Mouse (Mus musculus) C2C12 (cell line): ENCODE results near the gene Megf6. TPM values are rescaled to one million over a fixed set of nuclear protein-coding genes. Genes with fewer than 3 reads are reported as not detected.
A peak's percentile ranks its signal among the peaks of the same experiment; 100 is the strongest.

Source experiments
- H3K27me3 ChIP-seq: one replicate; pipeline ENCODE4 v1.6.1; 2011; ENCODE audit not compliant: control insufficient read depth, insufficient read depth, insufficient read length
- H3K36me3 ChIP-seq: one replicate; pipeline ENCODE4 v1.6.1; 2011; ENCODE audit not compliant: control insufficient read depth, insufficient read depth
- H3K4me3 ChIP-seq: one replicate; pipeline ENCODE4 v1.5.1; 2011; ENCODE audit warnings: mild to moderate bottlenecking, control low read depth; ENCODE audit not compliant: poor library complexity, insufficient read depth, severe bottlenecking
- H3K79me2 ChIP-seq: one replicate; pipeline ENCODE4 v1.6.1; 2011; ENCODE audit not compliant: control insufficient read depth, insufficient read depth
- H3K79me3 ChIP-seq: one replicate; pipeline ENCODE4 v1.6.1; 2011; ENCODE audit warnings: low read depth, control low read depth
- H3ac ChIP-seq: one replicate; pipeline ENCODE3; 2011; ENCODE audit warnings: low read depth; ENCODE audit not compliant: control insufficient read depth, insufficient read length
- CEBPB ChIP-seq: IDR thresholded peaks from one replicate; pipeline ENCODE4 v1.6.1; 2011; ENCODE audit warnings: low read depth, mild to moderate bottlenecking, control low read depth, moderate library complexity
- CTCF ChIP-seq: IDR thresholded peaks from one replicate; pipeline ENCODE4 v1.5.1; 2011; ENCODE audit not compliant: control insufficient read depth, insufficient read depth, insufficient read length
- FOSL1 ChIP-seq: IDR thresholded peaks from one replicate; pipeline ENCODE4 v1.8.0; 2011; ENCODE audit warnings: mild to moderate bottlenecking, low read length; ENCODE audit not compliant: poor library complexity, insufficient read depth, severe bottlenecking
- MAX ChIP-seq: IDR thresholded peaks from one replicate; pipeline ENCODE4 v1.6.1; 2011; ENCODE audit warnings: mild to moderate bottlenecking, control low read depth
- MYOD1 ChIP-seq: IDR thresholded peaks from one replicate; pipeline ENCODE4 v1.6.1; 2011; ENCODE audit warnings: low read depth; ENCODE audit not compliant: control insufficient read depth, insufficient read length
- MYOG ChIP-seq: IDR thresholded peaks from one replicate; pipeline ENCODE4 v1.6.1; 2011; ENCODE audit not compliant: control insufficient read depth, insufficient read length; ENCODE audit errors: extremely low read depth
- USF1 ChIP-seq: IDR thresholded peaks from one replicate; pipeline ENCODE4 v1.6.1; 2011; ENCODE audit warnings: low read depth, mild to moderate bottlenecking, control low read depth, moderate library complexity
- polyA plus RNA-seq: library from polyadenylated mRNA; unstranded; fragments of >200 nt; fragmentation: generic; extraction: Trizol; gene quantifications from one replicate; pipeline ENCODE4 v1.2.1, GENCODE M21; 2012; ENCODE audit warnings: missing spikeins

Gene Megf6
- polyA plus RNA-seq, 1 experiment = 0.08 TPM

DNA sequence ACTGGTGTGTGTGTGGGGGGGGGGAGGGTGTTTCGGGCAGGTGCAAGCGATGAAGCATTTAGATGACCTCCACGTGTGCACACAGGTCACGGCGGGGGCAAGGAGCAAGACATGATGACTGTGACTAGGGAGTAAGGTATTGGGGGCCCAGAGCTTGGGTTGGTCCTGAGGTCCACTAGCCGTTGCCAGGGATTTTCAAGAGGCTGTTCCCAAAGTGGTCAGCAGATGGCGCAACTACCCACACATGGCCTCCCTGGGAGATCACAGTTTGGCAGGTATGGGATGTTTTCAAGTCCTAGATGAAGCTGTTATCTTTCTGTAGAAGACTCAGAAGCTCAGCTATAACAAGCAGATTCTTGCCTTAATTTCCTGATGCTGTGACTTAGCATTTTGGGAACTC, 7.2 kb upstream of the Megf6 start:
- H3K79me2 ChIP-seq = no peaks in the 10 kb centered on the region
- peaks cover 3% of the 10 kb centered on the region for H3K27me3 ChIP-seq
- H3K4me3 ChIP-seq = no peak overlapping the region
- H3K79me3 ChIP-seq = no peaks in the 10 kb centered on the region
- TF ChIP-seq CTCF = peak; percentile 68
- TF ChIP-seq FOSL1 = no peak
- no peak for TF ChIP-seq MYOG
- H3K36me3 ChIP-seq = peaks cover 5% of the 10 kb centered on the region
- no peak overlapping the region for H3ac ChIP-seq

DNA sequence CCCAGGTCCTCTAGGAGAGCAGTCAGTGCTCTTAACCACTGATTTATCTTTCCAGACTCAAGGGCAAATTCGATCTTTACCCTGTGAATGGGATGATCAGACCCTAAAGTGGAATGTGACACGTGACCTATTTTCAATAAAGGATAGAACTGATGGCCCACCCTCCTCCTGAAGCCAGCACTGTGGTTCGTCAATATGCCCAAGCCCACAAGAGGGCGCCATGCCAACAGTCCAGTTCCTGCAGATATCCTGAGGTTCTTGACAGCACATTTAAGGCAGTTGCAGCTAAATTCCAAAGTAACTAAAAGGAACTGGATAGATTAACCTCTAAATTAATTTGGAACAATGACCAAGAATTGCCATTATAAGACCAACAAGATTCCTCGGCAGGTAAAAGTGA, 3.5 kb upstream of the Megf6 start:
- no peaks in the 10 kb centered on the region for H3K36me3 ChIP-seq
- H3K27me3 ChIP-seq = peaks cover 36% of the 10 kb centered on the region
- H3ac ChIP-seq = no peak overlapping the region
- H3K79me2 ChIP-seq = no peaks in the 10 kb centered on the region
- no peak overlapping the region for H3K4me3 ChIP-seq
- TF ChIP-seq CTCF (no peak), USF1 (peak; percentile 21)
- no peaks in the 10 kb centered on the region for H3K79me3 ChIP-seq

DNA sequence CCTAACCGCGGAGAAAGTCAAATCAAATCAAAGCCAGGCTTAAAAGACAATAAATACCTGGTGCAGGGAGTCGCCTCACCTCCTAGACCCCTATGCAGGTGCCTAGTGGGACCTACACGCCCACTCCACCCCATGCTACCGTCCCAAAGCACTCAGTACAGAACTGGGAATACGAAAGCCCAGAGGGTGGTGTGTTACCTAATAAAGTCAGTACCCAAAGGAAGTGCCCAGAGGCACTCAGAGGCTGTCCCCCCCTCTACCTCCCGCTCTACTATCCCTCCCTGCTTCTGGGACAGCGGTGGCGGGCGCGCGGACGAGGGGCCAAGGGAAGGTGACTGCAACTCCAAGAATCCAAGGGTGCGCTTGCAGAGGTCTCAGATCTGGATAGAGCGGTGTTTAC, 509 bp upstream of the Megf6 start:
- peaks cover 45% of the 10 kb centered on the region for H3K27me3 ChIP-seq
- no peak overlapping the region for H3K4me3 ChIP-seq
- TF ChIP-seq CTCF (no peak), MYOD1 (no peak), MYOG (no peak), FOSL1 (no peak), CEBPB (no peak), USF1 (no peak), MAX (no peak)
- H3K79me3 ChIP-seq = no peaks in the 10 kb centered on the region
- H3ac ChIP-seq = no peak overlapping the region
- H3K79me2 ChIP-seq = no peaks in the 10 kb centered on the region
- no peaks in the 10 kb centered on the region for H3K36me3 ChIP-seq

DNA sequence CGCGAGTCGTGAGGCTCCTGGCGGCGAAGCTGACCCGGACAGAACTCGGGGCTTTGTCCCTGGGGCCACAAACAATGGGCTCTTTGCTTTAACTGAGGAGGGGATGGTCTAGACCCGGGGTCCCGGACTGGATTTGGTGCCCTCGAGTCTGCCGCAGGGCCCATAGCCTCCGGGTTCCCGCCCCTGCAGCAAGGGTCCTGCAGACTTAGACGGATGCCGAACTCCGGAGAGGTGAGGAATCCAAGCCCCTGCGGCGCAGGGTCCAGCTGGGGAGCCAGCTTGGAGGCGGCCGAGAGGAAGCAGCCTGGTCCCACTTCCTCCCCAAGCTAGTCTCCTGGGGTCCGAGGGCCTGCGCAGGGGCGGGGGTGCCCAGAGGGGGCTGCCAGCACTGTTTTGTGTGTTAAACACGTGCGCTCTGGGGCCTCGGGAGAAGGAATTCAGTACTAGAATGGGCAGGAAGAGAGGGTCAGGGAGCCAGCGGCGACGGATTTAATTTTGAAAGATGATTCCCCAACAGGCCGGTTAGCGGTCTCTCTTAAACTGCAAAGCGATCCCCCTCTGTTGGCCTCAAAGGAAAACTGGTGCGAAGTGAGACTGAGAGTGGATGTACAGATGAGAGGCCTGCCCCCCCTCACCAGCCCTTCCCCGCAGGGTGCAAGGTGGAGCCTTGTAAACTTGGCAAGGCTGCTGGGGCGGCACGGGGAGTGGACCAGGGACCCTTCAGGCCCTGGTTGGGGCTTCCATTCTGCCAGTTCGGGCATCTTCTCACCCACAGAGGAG, 811 bp downstream of the Megf6 start:
- Histone ChIP-seq H3K4me3 (no peak overlapping the region), H3K79me3 (no peaks in the 10 kb centered on the region), H3K79me2 (no peaks in the 10 kb centered on the region), H3K36me3 (no peaks in the 10 kb centered on the region), H3K27me3 (peaks cover 45% of the 10 kb centered on the region), H3ac (no peak overlapping the region)
- TF ChIP-seq CTCF (no peak), CEBPB (no peak), MAX (no peak), FOSL1 (no peak), MYOG (no peak)

DNA sequence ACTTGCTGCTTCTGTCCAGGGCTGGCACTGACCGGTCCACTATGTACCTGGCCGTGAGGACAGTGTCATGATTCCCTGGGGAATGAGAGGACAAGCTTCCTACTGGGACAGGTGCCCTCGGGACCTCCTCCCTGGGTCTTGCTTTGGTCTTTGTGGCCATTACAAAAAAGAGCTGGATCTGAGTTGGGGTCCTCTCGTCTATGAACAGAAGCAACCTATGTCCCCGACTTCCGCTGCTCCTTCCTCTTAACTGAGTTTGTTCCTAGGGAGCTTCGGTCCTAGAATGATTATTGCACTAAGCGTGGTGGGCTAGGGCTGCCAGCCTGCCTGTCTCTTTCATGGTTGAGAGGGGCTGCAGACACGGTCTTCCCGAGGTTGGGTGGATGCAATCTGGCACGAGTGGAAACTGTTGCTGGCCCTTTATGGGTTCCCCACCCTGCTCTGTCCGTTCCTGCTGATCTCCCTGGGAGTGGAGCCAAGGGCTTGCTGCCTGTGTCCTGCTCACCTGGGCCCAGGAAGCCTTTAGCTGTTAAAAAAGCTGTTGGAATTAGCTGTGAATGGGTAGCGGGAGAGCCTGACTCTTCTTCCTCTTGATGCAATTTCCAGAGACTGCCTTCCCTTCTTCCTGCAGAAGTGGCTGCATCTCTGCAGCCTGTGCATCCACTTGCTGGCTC, 1.5 kb downstream of the Megf6 start:
- no peaks in the 10 kb centered on the region for H3K79me3 ChIP-seq
- no peaks in the 10 kb centered on the region for H3K36me3 ChIP-seq
- no peak for TF ChIP-seq MYOG
- no peak for TF ChIP-seq CEBPB
- TF ChIP-seq USF1 = no peak
- TF ChIP-seq MAX = no peak
- TF ChIP-seq CTCF = no peak
- no peak for TF ChIP-seq MYOD1
- TF ChIP-seq FOSL1 = no peak
- no peak overlapping the region for H3K4me3 ChIP-seq
- H3K27me3 ChIP-seq = peaks cover 49% of the 10 kb centered on the region
- no peak overlapping the region for H3ac ChIP-seq
- H3K79me2 ChIP-seq = no peaks in the 10 kb centered on the region

DNA sequence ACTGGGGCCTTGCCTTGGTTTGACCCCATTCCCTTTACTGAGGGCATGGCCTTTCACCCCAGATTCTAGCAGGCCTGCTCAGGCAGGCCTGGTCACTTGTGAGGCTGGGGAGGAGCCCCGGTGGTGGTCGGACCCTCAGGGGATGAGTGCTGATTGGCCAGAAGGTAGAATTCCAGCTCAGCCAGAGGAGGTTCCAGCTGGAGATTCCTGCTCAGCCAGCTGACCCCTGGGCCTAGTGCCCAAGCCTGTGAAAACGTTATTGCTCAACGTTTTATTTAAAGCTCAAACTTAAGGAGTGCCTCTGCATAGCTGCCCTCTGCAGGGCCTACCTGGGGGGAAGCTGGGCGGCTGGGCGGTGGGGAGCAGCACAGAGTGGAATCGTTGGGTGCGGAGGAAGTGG, 6.7 kb downstream of the Megf6 start:
- Histone ChIP-seq H3K36me3 (no peaks in the 10 kb centered on the region), H3K4me3 (no peak overlapping the region), H3ac (no peak overlapping the region), H3K79me3 (no peaks in the 10 kb centered on the region), H3K27me3 (peaks cover 11% of the 10 kb centered on the region), H3K79me2 (no peaks in the 10 kb centered on the region)
- no peak for TF ChIP-seq MYOG
- no peak for TF ChIP-seq MYOD1
- TF ChIP-seq MAX = no peak
- TF ChIP-seq FOSL1 = no peak
